Mouse (Mus musculus): ENCODE measurements around the gene Gm28308.

- TF ChIP-seq CTCF (IDR thresholded peaks at IDR 0.05; ENCODE audit: low read depth), result no peak
- TF ChIP-seq EP300 (IDR thresholded peaks at IDR 0.05; ENCODE audit: low read depth), result no peak
Measured at GRCm38 (mm10) chr6:52201269-52201668, 11.9 kb downstream of the Gm28308 start.

Measured in liver, embryonic 14.5 days (tissue).